Mouse (Mus musculus) kidney, postnatal 10 days (tissue): ENCODE results near the gene Cdhr5.
"Not testable (repeated sequence)": the region's sequence is repeated elsewhere in the genome, so short reads cannot be mapped to it uniquely, and the experiment has no call there.

ENCODE experiments used
- DNase-seq: peaks from one replicate; pipeline ENCODE4 v3.0.0; 2021; ENCODE audit warnings: mixed read lengths

Gene Cdhr5

GRCm38 (mm10) chr7:141277701-141278678 lies 1.4 kb upstream of the Cdhr5 start:
- no peak for DNase-seq

- DNase-seq = no peak
Measured at GRCm38 (mm10) chr7:141275356-141275755, 1.2 kb downstream of the Cdhr5 start.

- DNase-seq = no peak
Measured at GRCm38 (mm10) chr7:141270631-141271030, 6.0 kb downstream of the Cdhr5 start.

DNA sequence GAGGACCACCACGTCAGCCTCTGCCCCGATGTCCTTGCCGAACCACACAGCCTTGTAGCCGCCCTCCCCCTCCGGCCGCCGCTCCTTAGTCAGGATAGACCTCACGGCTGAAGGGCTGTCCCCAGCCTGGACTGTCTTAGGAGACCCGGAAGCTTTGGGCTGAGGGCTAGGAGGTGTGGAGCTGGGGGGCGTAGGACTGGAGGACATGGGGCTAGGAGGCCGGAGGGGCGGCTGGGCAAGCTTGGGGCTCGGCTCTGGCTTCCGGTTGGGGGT lies 7.4 kb downstream of the Cdhr5 start:
- DNase-seq = no peak

- DNase-seq = no peak
Measured at GRCm38 (mm10) chr7:141268466-141269272, 7.9 kb downstream of the Cdhr5 start.

- peak; percentile 72 for DNase-seq
Measured at GRCm38 (mm10) chr7:141265739-141266561, 10.6 kb downstream of the Cdhr5 start, which contains the start of gene Irf7. Gene Irf7 (minus strand): TSS chr7:141266481.

DNA sequence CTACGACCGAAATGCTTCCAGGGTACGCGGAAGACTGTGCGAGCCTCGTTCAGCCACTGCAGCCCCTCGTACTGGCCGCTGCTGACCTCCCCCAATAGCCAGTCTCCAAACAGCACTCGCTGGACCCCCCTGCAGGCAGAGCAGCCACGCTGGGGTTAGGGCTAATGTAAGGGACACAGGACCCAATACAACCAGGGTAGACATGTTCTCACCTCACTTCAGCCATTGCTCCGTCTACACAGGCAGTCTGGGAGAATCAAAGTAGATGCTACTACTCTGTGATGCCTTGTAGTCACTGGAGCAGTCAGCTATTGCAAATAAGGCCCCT lies 11.2 kb downstream of the Cdhr5 start:
- DNase-seq = no peak

DNA sequence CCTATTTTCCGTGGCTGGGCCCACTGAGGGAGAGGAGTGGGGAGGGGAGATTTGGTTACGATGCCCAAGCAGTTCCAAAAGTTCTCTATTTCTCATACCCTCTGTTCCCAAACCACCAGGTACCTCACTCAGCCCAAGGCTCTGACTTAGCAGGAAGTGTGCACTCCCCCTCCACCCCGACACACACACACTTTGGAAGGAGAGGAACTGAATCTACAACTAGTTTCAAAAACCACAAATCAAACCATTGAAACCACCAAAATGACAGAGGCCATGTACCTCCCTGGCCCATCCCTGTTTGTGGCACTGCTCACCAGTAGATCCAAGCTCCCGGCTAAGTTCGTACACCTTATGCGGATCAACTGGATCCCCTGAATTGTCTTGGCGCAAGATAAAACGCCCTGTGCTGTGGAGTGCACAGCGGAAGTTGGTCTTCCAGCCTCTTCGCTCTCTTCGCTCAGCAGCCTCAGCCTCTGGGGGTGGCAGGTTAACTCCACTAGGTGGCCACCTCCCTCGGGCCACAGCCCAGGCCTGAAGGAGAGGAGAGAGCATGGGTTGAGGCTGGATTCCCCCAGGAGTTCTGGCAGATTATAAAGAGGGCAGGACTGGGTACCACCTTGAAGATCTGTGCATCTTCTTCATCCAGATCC lies 11.7 kb downstream of the Cdhr5 start:
- peak; percentile 66 for DNase-seq

DNA sequence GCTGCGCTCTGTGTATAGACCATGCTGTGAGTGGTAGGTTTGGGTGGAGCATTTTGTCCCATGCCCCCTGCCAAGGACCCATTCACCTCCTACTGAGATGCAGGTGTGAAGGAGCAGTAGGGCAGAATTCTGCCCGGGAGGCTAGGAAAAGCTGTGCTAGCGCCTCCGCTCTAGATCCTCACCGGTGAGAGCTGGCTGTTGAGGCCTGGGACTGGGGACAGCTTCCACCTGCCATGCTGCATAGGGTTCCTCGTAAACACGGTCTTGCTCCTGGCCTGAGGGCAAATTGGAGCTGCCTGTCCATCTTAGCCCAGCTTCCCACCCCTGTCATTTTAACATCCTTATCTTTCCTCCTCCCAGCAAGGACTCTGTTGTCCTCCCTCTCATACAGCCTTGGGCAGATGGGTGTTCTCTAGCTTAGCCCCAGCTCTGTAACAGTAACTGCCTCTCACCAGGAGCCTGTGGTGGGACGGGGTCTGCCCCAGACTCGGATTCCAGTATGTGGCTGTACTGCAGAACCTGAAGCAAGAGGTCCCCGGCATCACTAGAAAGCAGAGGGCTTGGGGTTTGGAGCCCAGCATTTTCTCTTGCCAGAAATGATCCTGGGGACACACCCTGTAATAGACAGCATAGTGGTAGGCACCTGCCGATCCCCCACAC lies 12.4 kb downstream of the Cdhr5 start:
- no peak for DNase-seq

- no peak for DNase-seq
Measured at GRCm38 (mm10) chr7:141263640-141264039, 12.9 kb downstream of the Cdhr5 start.

DNA sequence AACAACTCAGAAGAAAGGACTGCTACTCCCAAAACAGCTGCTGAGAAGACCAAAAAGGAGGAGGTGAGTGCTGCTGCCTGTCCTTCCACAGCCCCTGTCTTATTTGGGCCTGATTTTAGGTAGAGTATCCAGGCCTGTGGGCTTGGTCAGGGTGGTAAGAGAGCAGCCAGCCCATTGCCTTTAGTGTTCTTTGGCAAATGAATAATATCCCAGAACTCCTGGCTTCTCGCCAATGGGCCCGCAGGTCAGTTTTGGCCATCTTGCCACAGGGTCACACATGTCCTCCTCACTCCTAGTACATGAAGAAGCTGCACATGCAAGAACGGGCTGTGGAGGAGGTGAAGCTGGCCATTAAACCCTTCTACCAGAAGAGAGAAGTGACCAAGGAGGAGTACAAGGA lies 15.1 kb downstream of the Cdhr5 start:
- no peak for DNase-seq

DNA sequence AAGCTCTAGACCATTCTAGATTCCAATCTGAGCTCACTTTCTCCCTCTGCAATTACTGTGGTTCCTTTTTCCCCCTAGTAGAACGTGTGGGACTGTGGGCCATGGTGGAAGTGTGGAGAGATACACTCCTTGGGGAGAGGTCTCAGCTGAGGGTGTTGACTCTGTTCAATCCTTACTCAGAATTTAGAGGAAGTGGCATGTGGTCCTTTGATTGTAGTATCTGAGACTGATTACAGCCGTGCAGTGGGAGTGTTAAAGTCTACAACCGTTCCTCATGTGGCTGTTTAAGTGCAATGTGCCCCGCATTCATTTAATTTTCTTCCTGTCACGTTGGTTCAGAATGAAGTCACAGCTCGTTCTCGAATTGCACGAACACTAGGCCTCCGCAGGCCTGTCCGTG lies 20.4 kb downstream of the Cdhr5 start:
- DNase-seq = no peak

GRCm38 (mm10) chr7:141250486-141250885 lies 26.1 kb downstream of the Cdhr5 start:
- DNase-seq = not testable (repeated sequence)

DNA sequence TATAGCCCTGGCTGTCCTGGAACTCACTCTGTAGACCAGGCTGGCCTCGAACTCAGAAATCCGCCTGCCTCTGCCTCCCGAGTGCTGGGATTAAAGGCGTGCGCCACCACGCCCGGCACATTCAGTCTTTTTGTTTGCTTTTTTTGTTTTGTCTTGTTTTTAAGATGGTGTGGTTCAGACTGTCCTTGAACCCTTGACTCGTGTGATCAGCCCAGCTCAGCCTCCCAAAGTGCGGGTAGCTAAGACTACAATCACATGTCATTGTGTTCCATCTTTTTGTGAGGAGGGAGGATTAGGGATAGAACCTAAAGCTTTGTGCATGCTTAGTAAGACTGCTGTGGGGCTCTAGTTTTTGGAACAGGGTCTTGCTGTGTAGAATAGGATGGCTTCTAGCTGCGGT lies 45.0 kb downstream of the Cdhr5 start:
- DNase-seq = no peak

DNA sequence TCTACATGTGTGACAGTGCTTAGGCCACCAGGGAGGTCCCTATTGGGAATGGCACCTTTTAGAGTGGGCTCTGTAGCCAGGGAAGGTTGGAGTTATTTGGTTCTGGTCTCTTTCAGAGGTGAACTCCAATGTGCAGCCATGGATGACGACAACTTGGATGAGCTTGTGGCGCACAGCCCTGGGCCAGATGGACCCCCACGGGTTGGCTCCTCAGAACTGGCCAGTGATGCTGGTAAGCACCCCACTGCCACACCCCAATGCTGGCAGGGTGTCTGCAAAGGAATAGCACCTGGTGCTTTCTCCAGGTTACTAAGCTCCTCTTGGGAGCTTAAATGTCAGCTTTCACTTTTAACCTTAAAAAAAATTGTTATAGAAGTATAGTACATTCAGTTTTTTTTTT lies 45.5 kb downstream of the Cdhr5 start:
- DNase-seq = no peak

GRCm38 (mm10) chr7:141230570-141230969 lies 46.0 kb downstream of the Cdhr5 start:
- DNase-seq = no peak

- DNase-seq = no peak
Measured at GRCm38 (mm10) chr7:141229702-141230101, 46.9 kb downstream of the Cdhr5 start.

DNA sequence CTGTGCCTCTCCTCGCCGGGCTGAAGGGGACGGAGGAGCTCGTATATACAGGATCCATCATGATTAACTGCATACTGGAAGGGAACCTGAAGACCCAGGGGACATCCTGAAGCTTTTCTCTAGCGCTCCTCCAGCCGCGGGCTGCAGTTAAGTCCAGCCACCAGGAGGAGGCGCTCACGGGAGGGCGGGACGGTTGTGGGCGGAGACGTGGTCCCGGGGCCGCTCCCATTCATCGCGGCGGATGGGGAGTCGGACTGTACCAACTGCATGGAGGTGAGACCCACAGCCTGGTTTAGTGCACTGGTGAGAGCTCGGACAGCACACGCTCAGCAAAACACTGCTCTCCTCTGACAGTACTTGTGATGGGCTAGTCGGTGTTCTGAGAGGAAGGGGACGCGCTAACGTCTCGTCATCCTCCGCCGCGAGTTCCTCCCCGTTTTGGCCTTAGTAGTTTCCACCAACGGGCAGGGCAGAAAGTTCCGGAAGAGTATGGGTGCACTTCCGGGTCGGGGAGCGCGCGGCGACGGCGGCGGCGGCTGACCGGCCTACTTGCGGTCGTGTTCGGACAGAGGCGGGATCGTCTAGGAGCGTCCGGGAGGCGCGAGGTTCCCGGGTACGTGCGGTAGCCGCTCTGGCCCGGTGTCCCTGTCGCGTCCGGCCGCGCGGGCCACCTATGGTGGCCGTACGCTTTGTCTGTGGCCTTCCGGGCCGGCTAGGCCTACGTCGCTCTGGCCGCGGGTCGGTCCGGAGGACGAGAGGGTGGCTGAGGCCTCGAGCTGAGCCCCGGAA lies 48.1 kb downstream of the Cdhr5 start, which contains the start of gene Phrf1:
Phrf1 (plus strand) TSS at position 506 of the 789 bp plus-strand sequence.
- DNase-seq = peak; percentile 95

GRCm38 (mm10) chr7:141227796-141228195 lies 48.8 kb downstream of the Cdhr5 start:
- DNase-seq = no peak

GRCm38 (mm10) chr7:141226535-141226934 lies 50.1 kb downstream of the Cdhr5 start:
- DNase-seq = no peak

GRCm38 (mm10) chr7:141222696-141223215 lies 53.8 kb downstream of the Cdhr5 start:
- no peak for DNase-seq
